Mouse (Mus musculus) testis, postnatal 10 days (tissue): ENCODE results near the gene Tbx2.

Source experiments
- DNase-seq: peaks from one replicate; pipeline ENCODE4 v3.0.0; 2021; ENCODE audit warnings: low spot score

Tbx2 gene

GRCm38 (mm10) chr11:85887801-85888450 lies 55.6 kb downstream of the Tbx2 start:
- DNase-seq, result no peak

GRCm38 (mm10) chr11:85888451-85888961 lies 56.2 kb downstream of the Tbx2 start:
- DNase-seq, result no peak

DNA sequence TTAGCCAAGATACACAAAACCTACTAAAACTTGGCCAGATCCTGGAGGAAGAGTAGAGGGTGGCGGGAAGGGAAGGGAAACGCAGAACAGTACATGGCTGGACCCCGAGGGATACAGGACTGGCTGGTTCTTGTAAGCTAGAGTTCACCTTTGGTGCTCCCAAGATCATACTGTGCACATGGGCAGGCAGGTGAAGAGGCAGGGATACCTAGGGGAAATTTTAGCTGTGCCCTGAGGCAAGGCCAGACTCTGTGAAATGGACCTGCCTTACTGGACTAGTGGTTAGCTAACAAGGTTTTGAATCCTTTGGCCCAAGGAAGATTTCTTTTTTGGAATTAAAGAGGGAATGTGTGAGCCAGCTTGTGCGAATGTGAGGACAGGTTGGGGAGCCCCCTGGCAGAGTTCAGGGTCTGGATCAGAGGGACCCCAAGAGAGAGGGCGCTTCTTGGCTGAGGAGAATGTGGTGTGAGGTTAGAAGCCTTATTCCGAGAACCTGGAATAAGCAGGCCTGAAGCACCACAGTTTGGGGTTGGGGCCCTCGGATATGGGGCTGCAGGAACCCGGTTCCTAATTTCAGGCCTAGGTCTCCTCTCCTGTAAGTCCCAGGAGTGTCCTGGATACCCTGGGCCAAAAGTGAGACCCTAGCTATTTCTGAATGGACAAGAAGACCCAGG lies 56.8 kb downstream of the Tbx2 start:
- no peak for DNase-seq

DNA sequence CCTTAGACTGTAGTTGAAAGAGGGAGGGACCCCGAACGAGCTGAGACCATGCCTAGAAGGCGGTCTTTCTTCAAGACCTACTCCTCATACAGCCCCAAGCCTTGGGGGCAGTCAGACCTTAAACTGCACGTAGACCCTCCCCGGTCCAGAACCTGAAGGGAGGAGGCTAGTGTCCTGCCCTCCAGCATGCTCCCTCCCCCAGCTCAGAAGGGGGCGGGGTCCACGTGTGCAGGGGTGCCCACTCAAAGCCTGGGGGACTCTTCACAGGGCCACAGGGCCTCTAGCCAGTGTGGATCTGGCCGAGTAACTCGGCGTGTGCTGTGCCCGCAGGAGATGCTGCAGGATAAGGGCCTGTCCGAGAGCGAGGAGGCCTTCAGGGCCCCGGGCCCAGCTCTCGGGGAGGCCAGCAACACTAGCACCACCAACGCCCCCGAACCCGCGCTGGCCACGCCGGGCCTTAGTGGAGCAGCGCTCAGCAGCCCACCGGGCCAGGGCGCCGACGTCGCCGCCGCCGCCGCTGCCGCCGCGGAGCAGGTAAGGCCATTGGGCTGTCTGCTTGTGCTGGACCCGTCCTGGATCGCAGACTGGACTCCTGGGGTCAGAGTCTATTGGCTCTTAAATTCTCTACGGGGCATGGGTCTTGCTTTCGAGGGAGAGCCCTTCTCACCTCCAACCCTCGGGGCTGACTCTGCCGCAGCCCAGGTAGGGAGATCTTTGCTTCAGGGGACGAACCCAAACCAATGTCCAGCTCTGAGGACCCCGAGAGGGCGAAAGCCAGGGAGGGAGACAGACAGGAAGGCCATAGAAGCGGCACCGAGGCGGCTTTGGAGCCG lies 57.6 kb downstream of the Tbx2 start:
- DNase-seq, result no peak

- no peak for DNase-seq
These were observed 58.2 kb downstream of the Tbx2 start for GRCm38 (mm10) chr11:85890563-85890845.

- no peak for DNase-seq
These were observed 58.8 kb downstream of the Tbx2 start for GRCm38 (mm10) chr11:85891010-85891691.
